ENCODE assay signal across 21 mouse cellular contexts in genomic region chr13:81803713-81804112, GRCm38 (mm10).
"Had no signal": no experiment of that assay in that cellular context is flagged by ENCODE, and none has a peak within 500 bp of the region (broad histone marks: within the 10 kb centered on the region; RNA-seq: fewer than 3 reads in every experiment).

No protein-coding gene starts in this region.

- H3K4me3 ChIP-seq: liver, embryonic 12.5 days; megakaryocyte, embryonic 14.5 days; midbrain, embryonic 10.5 days; midbrain, embryonic 13.5 days; midbrain, embryonic 15.5 days; myocyte; neural tube, embryonic 13.5 days; neural tube, embryonic 15.5 days had no signal

- ATAC-seq: liver, embryonic 12.5 days; midbrain, embryonic 13.5 days; midbrain, embryonic 15.5 days had no signal

- H3K4me1 ChIP-seq: midbrain, embryonic 10.5 days; midbrain, embryonic 13.5 days; midbrain, embryonic 15.5 days; neural tube, embryonic 13.5 days; neural tube, embryonic 15.5 days had no signal

- H3K27me3 ChIP-seq: liver, embryonic 12.5 days; megakaryocyte, embryonic 14.5 days; midbrain, embryonic 13.5 days; midbrain, embryonic 15.5 days; neural tube, embryonic 13.5 days; neural tube, embryonic 15.5 days had no signal

- DNase-seq: lung, adult 18-20 months; lung, embryonic 14.5 days; lung, postnatal 10 days; lung, postnatal 4 days; retina, postnatal 1 day; right cerebral cortex, adult 18-20 months; right cerebral cortex, postnatal 25 days; right cerebral cortex, postnatal 4 days; spleen, adult 18-20 months; thymus, adult 18-20 months; thymus, postnatal 14 days; thymus, postnatal 36 days had no signal

- H3K27ac ChIP-seq: liver, embryonic 12.5 days; liver, embryonic 14.5 days; midbrain, embryonic 10.5 days; midbrain, embryonic 13.5 days; midbrain, embryonic 15.5 days; neural tube, embryonic 13.5 days; neural tube, embryonic 15.5 days had no signal

- H3K4me2 ChIP-seq: liver, embryonic 12.5 days; lung, embryonic 14.5 days; midbrain, embryonic 13.5 days; midbrain, embryonic 15.5 days; neural tube, embryonic 13.5 days; neural tube, embryonic 15.5 days had no signal

- H3K9ac ChIP-seq: liver, embryonic 12.5 days; liver, embryonic 14.5 days; lung, embryonic 14.5 days; midbrain, embryonic 13.5 days; midbrain, embryonic 15.5 days; neural tube, embryonic 13.5 days; neural tube, embryonic 15.5 days had no signal

- H3K9me3 ChIP-seq: liver, embryonic 12.5 days; megakaryocyte, embryonic 14.5 days; midbrain, embryonic 10.5 days; midbrain, embryonic 13.5 days; midbrain, embryonic 15.5 days; neural tube, embryonic 13.5 days; neural tube, embryonic 15.5 days had no signal

- H3K36me3 ChIP-seq: midbrain, embryonic 13.5 days; midbrain, embryonic 15.5 days; neural tube, embryonic 13.5 days; neural tube, embryonic 15.5 days had no signal
